Mouse (Mus musculus): ENCODE measurements at regions not wholly inside any gene's neighbourhood (a gene's known extent, or its start where the extent isn't known, plus 50 kb on each side); places are given as distances from the start of the nearest gene placed in this dataset.
"Not testable (repeated sequence)": the region's sequence is repeated elsewhere in the genome, so short reads cannot be mapped to it uniquely, and the experiment has no call there.

DNA sequence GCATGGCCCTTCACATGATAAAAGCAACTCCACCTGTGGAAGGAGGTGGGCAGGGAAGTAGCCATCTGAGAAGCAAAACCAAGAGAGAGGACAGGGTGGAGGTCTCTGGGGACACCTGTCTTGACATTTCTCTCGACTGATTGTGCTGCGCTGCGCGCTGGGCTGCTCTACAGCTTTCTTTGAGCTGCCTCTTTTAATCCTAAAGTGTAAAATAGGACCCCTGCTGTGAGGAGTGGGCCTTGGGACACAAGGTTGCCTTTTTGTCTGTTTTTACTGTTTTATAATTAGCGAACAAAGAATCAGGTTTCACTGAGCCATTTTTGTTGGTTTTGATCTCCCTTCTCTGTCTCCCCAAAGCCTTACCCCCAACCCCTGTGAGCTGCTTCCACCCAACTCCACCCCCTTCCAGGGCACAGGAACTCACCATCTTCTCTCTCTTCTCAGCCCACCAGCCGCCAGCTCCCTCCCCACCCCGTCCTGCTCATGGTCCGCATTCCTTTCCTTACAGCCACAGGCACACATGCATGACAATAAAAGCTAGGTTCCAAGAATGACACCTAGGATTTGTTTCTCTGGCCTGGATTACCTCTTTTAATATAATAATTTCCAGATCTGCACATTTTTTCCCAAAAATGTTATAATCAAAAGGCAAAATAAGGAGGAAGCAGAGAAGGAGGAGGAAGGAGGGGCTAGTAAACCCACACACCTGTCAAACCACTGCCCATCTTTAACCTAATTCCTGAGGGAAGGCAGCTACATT lies 57.3 kb downstream of the Cbln4 start:
- WGBS = 24% methylated on average over 8 of the region's 8 CpGs
- no peak for ATAC-seq (ENCODE audit: low FRiP score)
- no peak overlapping the region for H3K27ac ChIP-seq (replicated peaks)
- H3K4me3 ChIP-seq (replicated peaks) = no peak overlapping the region
- no peak overlapping the region for H3K9ac ChIP-seq (replicated peaks)
- H3K36me3 ChIP-seq = no peaks in the 10 kb centered on the region
- no peak overlapping the region for H3K4me2 ChIP-seq
- peaks cover 9% of the 10 kb centered on the region for H3K4me1 ChIP-seq
- no peaks in the 10 kb centered on the region for H3K9me3 ChIP-seq (replicated peaks)
- no peaks in the 10 kb centered on the region for H3K27me3 ChIP-seq (replicated peaks)

DNA sequence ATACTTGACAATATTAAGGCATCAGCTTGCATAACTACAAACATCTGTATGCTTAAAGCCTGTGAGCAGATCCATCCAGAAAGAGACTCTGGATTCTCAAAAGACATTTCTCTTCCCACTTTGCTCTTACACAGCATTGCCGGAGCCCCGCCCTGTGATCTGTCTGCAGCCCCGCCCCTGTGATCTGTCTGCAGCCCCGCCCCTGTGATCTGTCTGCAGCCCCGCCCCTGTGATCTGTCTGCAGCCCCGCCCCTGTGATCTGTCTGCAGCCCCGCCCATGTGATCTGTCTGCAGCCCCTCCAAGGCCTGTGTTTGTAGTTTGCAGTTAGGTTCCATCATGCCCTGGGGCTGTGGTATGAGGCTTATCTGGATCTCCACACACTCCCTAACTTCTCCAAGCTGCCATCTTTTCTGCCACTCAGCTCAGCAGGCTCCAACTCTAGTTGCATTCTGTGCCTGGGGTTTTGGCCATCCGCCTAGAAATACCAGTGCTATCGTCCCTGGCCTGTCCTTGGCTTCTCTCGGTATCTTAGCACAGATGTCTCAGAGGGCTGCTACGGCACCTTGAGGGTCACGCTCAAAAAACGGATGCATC lies 73.9 kb downstream of the Cbln4 start:
- WGBS = 55% methylated on average over 13 of the region's 13 CpGs
- Histone ChIP-seq H3K27ac (replicated peaks) (no peak overlapping the region), H3K9me3 (replicated peaks) (no peaks in the 10 kb centered on the region)

GRCm38 (mm10) chr2:171946569-171947250 lies 96.6 kb downstream of the Cbln4 start:
- no peaks in the 10 kb centered on the region; the same call in 1 of the 2 replicates for H3K4me1 ChIP-seq
- H3K9ac ChIP-seq (replicated peaks) = no peak overlapping the region
- H3K36me3 ChIP-seq = no peaks in the 10 kb centered on the region
- ATAC-seq (ENCODE audit: low FRiP score) = no peak
- no peaks in the 10 kb centered on the region for H3K9me3 ChIP-seq (replicated peaks)
- no peak overlapping the region for H3K27ac ChIP-seq (replicated peaks)
- no peaks in the 10 kb centered on the region for H3K27me3 ChIP-seq (replicated peaks)
- WGBS = 75% methylated on average over 7 of the region's 7 CpGs
- H3K4me3 ChIP-seq (replicated peaks) = no peak overlapping the region
- H3K4me2 ChIP-seq = no peak overlapping the region

More for the DNA sequence above, 73.9 kb downstream of the Cbln4 start:
- no peaks in the 10 kb centered on the region for H3K27me3 ChIP-seq (replicated peaks)
- H3K9ac ChIP-seq (replicated peaks) = no peak overlapping the region
- H3K4me3 ChIP-seq (replicated peaks) = no peak overlapping the region
- no peak overlapping the region for H3K4me2 ChIP-seq
- no peaks in the 10 kb centered on the region for H3K36me3 ChIP-seq
- no peak for ATAC-seq (ENCODE audit: low FRiP score)
- H3K4me1 ChIP-seq = 0 out of 2 replicates have a peak, but pooled peaks cover 10% of the 10 kb centered on the region

DNA sequence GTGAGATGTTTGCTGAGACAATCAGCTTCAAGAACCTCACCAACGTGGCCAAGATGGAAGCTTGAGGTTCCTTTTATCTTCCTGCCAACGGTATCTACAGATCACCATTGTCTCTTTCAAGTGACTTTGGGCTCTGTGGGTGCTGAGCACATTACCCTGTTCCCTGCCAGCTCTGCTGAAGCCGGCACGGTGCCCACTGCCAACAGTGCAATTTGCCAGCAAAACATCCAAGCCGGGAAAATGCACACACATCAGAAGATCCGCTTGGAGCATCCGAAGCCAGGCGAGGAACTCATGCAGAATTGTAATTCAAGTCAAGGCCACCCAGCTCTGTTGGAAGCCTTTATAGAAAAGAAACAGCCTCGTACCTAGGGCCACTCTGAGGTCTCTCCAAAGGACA lies 100.6 kb downstream of the Cbln4 start:
- Histone ChIP-seq H3K9ac (replicated peaks) (no peak overlapping the region), H3K9me3 (replicated peaks) (no peaks in the 10 kb centered on the region), H3K4me2 (no peak overlapping the region), H3K36me3 (no peaks in the 10 kb centered on the region), H3K27me3 (replicated peaks) (no peaks in the 10 kb centered on the region), H3K27ac (replicated peaks) (no peak overlapping the region), H3K4me3 (replicated peaks) (no peak overlapping the region), H3K4me1 (no peaks in the 10 kb centered on the region; the same call in 1 of the 2 replicates)
- no peak for ATAC-seq (ENCODE audit: low FRiP score)
- 67% methylated on average over 9 of the region's 9 CpGs for WGBS

GRCm38 (mm10) chr2:171935646-171936325 lies 107.5 kb downstream of the Cbln4 start:
- Histone ChIP-seq H3K9me3 (replicated peaks) (no peaks in the 10 kb centered on the region), H3K9ac (replicated peaks) (no peak overlapping the region), H3K36me3 (no peaks in the 10 kb centered on the region), H3K4me1 (peaks cover 7% of the 10 kb centered on the region; the same call in 1 of the 2 replicates), H3K27me3 (replicated peaks) (no peaks in the 10 kb centered on the region), H3K4me3 (replicated peaks) (no peak overlapping the region), H3K4me2 (no peak overlapping the region), H3K27ac (replicated peaks) (no peak overlapping the region)
- peak; percentile 65 for ATAC-seq (ENCODE audit: low FRiP score)
- 17% methylated on average over 13 of the region's 13 CpGs for WGBS

- no peak overlapping the region for H3K9ac ChIP-seq (replicated peaks)
- WGBS = 93% methylated on average over 5 of the region's 5 CpGs
- no peaks in the 10 kb centered on the region for H3K4me1 ChIP-seq
- H3K27me3 ChIP-seq (replicated peaks) = no peaks in the 10 kb centered on the region
- H3K27ac ChIP-seq (replicated peaks) = no peak overlapping the region
- H3K9me3 ChIP-seq (replicated peaks) = no peaks in the 10 kb centered on the region
- no peak overlapping the region for H3K4me2 ChIP-seq
- H3K4me3 ChIP-seq (replicated peaks) = no peak overlapping the region
- H3K36me3 ChIP-seq = no peaks in the 10 kb centered on the region
- ATAC-seq (ENCODE audit: low FRiP score) = no peak
Observed at GRCm38 (mm10) chr2:171920960-171921359, 122.3 kb downstream of the Cbln4 start.

DNA sequence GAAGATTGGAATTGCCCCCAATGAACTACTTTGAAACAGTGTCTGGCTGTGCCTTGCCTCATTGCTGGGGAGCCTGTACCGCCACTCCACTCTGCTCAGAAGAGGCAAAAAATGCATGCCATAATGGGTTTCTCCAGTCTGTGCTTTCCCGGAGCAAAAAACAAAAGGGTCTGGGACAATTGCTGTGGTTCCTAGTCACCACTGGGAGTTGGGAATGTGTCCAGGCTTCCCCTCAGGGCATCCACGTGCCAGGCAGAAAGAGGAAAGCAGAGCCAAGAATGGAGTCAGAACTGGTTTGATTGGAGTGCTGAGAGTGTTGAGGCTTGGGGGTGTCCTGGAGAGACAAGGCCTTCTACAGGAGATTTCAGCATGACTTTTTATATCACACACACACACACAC lies 156.0 kb downstream of the Cbln4 start:
- H3K4me3 ChIP-seq (replicated peaks) = no peak overlapping the region
- H3K36me3 ChIP-seq = no peaks in the 10 kb centered on the region
- 69% methylated on average over 3 of the region's 3 CpGs for WGBS
- no peak overlapping the region for H3K9ac ChIP-seq (replicated peaks)
- no peaks in the 10 kb centered on the region for H3K9me3 ChIP-seq (replicated peaks)
- ATAC-seq (ENCODE audit: low FRiP score) = no peak
- no peaks in the 10 kb centered on the region for H3K4me1 ChIP-seq
- no peak overlapping the region for H3K4me2 ChIP-seq
- no peaks in the 10 kb centered on the region for H3K27me3 ChIP-seq (replicated peaks)
- no peak overlapping the region for H3K27ac ChIP-seq (replicated peaks)

GRCm38 (mm10) chr2:171879238-171879960 lies 163.9 kb downstream of the Cbln4 start:
- H3K27ac ChIP-seq (replicated peaks); H3K4me2 ChIP-seq; H3K4me1 ChIP-seq; H3K27me3 ChIP-seq (replicated peaks); H3K9ac ChIP-seq (replicated peaks); H3K9me3 ChIP-seq (replicated peaks); ATAC-seq (ENCODE audit: low FRiP score); H3K4me3 ChIP-seq (replicated peaks); H3K36me3 ChIP-seq: not testable (repeated sequence)
- 71% methylated on average over 8 of the region's 8 CpGs for WGBS

- 83% methylated on average over 3 of the region's 3 CpGs for WGBS
- no peaks in the 10 kb centered on the region for H3K4me1 ChIP-seq
- no peaks in the 10 kb centered on the region for H3K27me3 ChIP-seq (replicated peaks)
- H3K4me3 ChIP-seq (replicated peaks) = no peak overlapping the region
- no peak for ATAC-seq (ENCODE audit: low FRiP score)
- H3K27ac ChIP-seq (replicated peaks) = no peak overlapping the region
- H3K4me2 ChIP-seq = no peak overlapping the region
- H3K9ac ChIP-seq (replicated peaks) = no peak overlapping the region
- H3K9me3 ChIP-seq (replicated peaks) = no peaks in the 10 kb centered on the region
- no peaks in the 10 kb centered on the region for H3K36me3 ChIP-seq
Observed at GRCm38 (mm10) chr2:171867550-171867949, 175.7 kb downstream of the Cbln4 start.

GRCm38 (mm10) chr2:171864376-171864965 lies 178.8 kb downstream of the Cbln4 start:
- 72% methylated on average over 8 of the region's 8 CpGs for WGBS
- no peak for ATAC-seq (ENCODE audit: low FRiP score)
- Histone ChIP-seq H3K36me3 (no peaks in the 10 kb centered on the region), H3K27ac (replicated peaks) (no peak overlapping the region), H3K4me3 (replicated peaks) (no peak overlapping the region), H3K4me2 (no peak overlapping the region), H3K27me3 (replicated peaks) (no peaks in the 10 kb centered on the region), H3K9me3 (replicated peaks) (no peaks in the 10 kb centered on the region), H3K9ac (replicated peaks) (no peak overlapping the region), H3K4me1 (no peaks in the 10 kb centered on the region)

GRCm38 (mm10) chr2:171862626-171863025 lies 180.6 kb downstream of the Cbln4 start:
- 93% methylated on average over 2 of the region's 2 CpGs for WGBS
- no peak overlapping the region for H3K4me3 ChIP-seq (replicated peaks)
- H3K27ac ChIP-seq (replicated peaks) = no peak overlapping the region
- no peak overlapping the region for H3K9ac ChIP-seq (replicated peaks)
- no peaks in the 10 kb centered on the region for H3K9me3 ChIP-seq (replicated peaks)
- H3K27me3 ChIP-seq (replicated peaks) = no peaks in the 10 kb centered on the region
- no peaks in the 10 kb centered on the region for H3K4me1 ChIP-seq
- H3K4me2 ChIP-seq = no peak overlapping the region
- no peaks in the 10 kb centered on the region for H3K36me3 ChIP-seq
- ATAC-seq (ENCODE audit: low FRiP score) = no peak

All from neural tube, embryonic 15.5 days (tissue).